Mouse (Mus musculus): ENCODE data around the gene Gm29644. TPM values are rescaled to one million over a fixed set of nuclear protein-coding genes. Genes with fewer than 3 reads are reported as not detected.
"Not testable (repeated sequence)": the region's sequence is repeated elsewhere in the genome, so short reads cannot be mapped to it uniquely, and the experiment has no call there.

Gene Gm29644
- not detected in 2 replicates for total RNA-seq (2014; rRNA removed; ENCODE audit: low replicate concordance)
- not detected in 2 replicates for polyA plus RNA-seq (2015; fragmentation: Nextera tagmentation; extraction: Ambion mirVana)

- H3K9me3 ChIP-seq (replicated peaks; ENCODE audit: control insufficient read depth, low read length); H3K4me3 ChIP-seq (ENCODE audit: low read depth, low read length); H3K9ac ChIP-seq (replicated peaks; ENCODE audit: low read depth, low read length); H3K27me3 ChIP-seq (ENCODE audit: control insufficient read depth, insufficient read depth, low read length); H3K4me2 ChIP-seq (ENCODE audit: low read depth, low read length); H3K27ac ChIP-seq (ENCODE audit: low read depth); H3K36me3 ChIP-seq (replicated peaks; ENCODE audit: control insufficient read depth, insufficient read depth, low read length); ATAC-seq (ENCODE audit: insufficient read depth, low read depth); DNase-seq (ENCODE audit: low spot score); H3K4me1 ChIP-seq (ENCODE audit: control insufficient read depth, insufficient read depth): not testable (repeated sequence)
- WGBS = no CpG with 5 or more reads among the region's 2 CpGs
These were observed at the start of gene Gm29644, which contains the start of gene Gm29423 for GRCm38 (mm10) chrY:70303187-70303586. Gene Gm29644, minus strand, starts transcription at chrY:70303343. Gene Gm29423, minus strand, starts transcription at chrY:70303287.

GRCm38 (mm10) chrY:70273542-70273941 lies 29.6 kb downstream of the Gm29644 start, which contains the start of gene Gm21118:
Gene Gm21118, minus strand, starts transcription at chrY:70273642.
- not testable (repeated sequence) for H3K4me3 ChIP-seq (ENCODE audit: low read depth, low read length); H3K36me3 ChIP-seq (replicated peaks; ENCODE audit: control insufficient read depth, insufficient read depth, low read length); H3K4me2 ChIP-seq (ENCODE audit: low read depth, low read length); H3K9ac ChIP-seq (replicated peaks; ENCODE audit: low read depth, low read length); H3K27me3 ChIP-seq (ENCODE audit: control insufficient read depth, insufficient read depth, low read length); DNase-seq (ENCODE audit: low spot score); H3K4me1 ChIP-seq (ENCODE audit: control insufficient read depth, insufficient read depth); ATAC-seq (ENCODE audit: insufficient read depth, low read depth); H3K9me3 ChIP-seq (replicated peaks; ENCODE audit: control insufficient read depth, low read length); H3K27ac ChIP-seq (ENCODE audit: low read depth)
- WGBS = no CpG with 5 or more reads among the region's 4 CpGs

Other genes starting within 250 kb of the Gm29644 start
- gene Gm21118, start 29.7 kb downstream of the Gm29644 start, total RNA-seq (2014; rRNA removed; ENCODE audit: low replicate concordance) = not detected in 2 replicates
- not detected in 2 replicates for gene Gm21118, start 29.7 kb downstream of the Gm29644 start, polyA plus RNA-seq (2015; fragmentation: Nextera tagmentation; extraction: Ambion mirVana)
- gene Gm29423, start 56 bp downstream of the Gm29644 start, total RNA-seq (2014; rRNA removed; ENCODE audit: low replicate concordance) = not detected in 2 replicates
- not detected in 2 replicates for gene Gm29423, start 56 bp downstream of the Gm29644 start, polyA plus RNA-seq (2015; fragmentation: Nextera tagmentation; extraction: Ambion mirVana)
- gene Gm20888, start 138.5 kb upstream of the Gm29644 start, total RNA-seq (2014; rRNA removed; ENCODE audit: low replicate concordance) = not detected in 2 replicates
- gene Gm20888, start 138.5 kb upstream of the Gm29644 start, polyA plus RNA-seq (2015; fragmentation: Nextera tagmentation; extraction: Ambion mirVana) = not detected in 2 replicates